Mouse (Mus musculus) ES-E14 (cell line): ENCODE measurements around the gene L3mbtl3.

Experiments
- CHD2 ChIP-seq: IDR thresholded peaks from 2 replicates; pipeline ENCODE4 v1.6.1; 2014; ENCODE audit warnings: mild to moderate bottlenecking, low read depth, low read length, inconsistent platforms
- HCFC1 ChIP-seq: IDR thresholded peaks from 2 replicates; pipeline ENCODE4 v1.6.1; 2012; ENCODE audit warnings: low read length, inconsistent platforms, borderline replicate concordance; ENCODE audit not compliant: insufficient read depth
- MAFK ChIP-seq: IDR thresholded peaks from 2 replicates; pipeline ENCODE4 v1.6.1; 2014; ENCODE audit warnings: mild to moderate bottlenecking, low read depth, low read length, inconsistent platforms; ENCODE audit not compliant: insufficient read depth
- ZC3H11A ChIP-seq: IDR thresholded peaks from 2 replicates; pipeline ENCODE4 v1.6.1; 2012; ENCODE audit warnings: low read depth, mild to moderate bottlenecking, inconsistent platforms, low read length, borderline replicate concordance
- ZNF384 ChIP-seq: IDR thresholded peaks from 2 replicates; pipeline ENCODE4 v1.6.1; 2012; ENCODE audit warnings: low read depth, low read length, inconsistent platforms

- no peak for TF ChIP-seq HCFC1
- no peak for TF ChIP-seq MAFK
- TF ChIP-seq ZC3H11A: no peak
- no peak for TF ChIP-seq ZNF384
- TF ChIP-seq CHD2: no peak
Observed at GRCm38 (mm10) chr10:26325320-26325719, 50.5 kb downstream of the L3mbtl3 start.
